Mouse (Mus musculus) hindbrain, embryonic 16.5 days (tissue): ENCODE measurements around the gene Tulp3. TPM values are rescaled to one million over a fixed set of nuclear protein-coding genes. Genes with fewer than 3 reads are reported as not detected.
A peak's percentile ranks its signal among the peaks of the same experiment; 100 is the strongest.

Experiments
- ATAC-seq: fragments of 200-750 bp; cut with Nextera tagmentation; 2 replicates; pipeline ENCODE4 v1.8.0; 2017; ENCODE audit warnings: moderate TSS enrichment, moderate library complexity
- H3K27ac ChIP-seq: fragments of 300-500 bp; sonication (generic); 2 replicates; pipeline ENCODE4 v1.5.1; 2014; ENCODE audit warnings: low read depth, mild to moderate bottlenecking, control low read depth, low read length, moderate library complexity
- H3K27me3 ChIP-seq: fragments of 300-500 bp; sonication (generic); replicated peaks from 2 replicates; pipeline ENCODE4 v1.6.1; 2014; ENCODE audit warnings: low read length; ENCODE audit not compliant: control insufficient read depth, insufficient read depth
- H3K36me3 ChIP-seq: fragments of 300-500 bp; sonication (generic); 2 replicates; pipeline ENCODE4 v1.6.1; 2014; ENCODE audit warnings: mild to moderate bottlenecking, low read length, moderate library complexity, mixed read lengths; ENCODE audit not compliant: control insufficient read depth, insufficient read depth
- H3K4me1 ChIP-seq: fragments of 300-500 bp; sonication (generic); 2 replicates; pipeline ENCODE4 v1.6.1; 2014; ENCODE audit warnings: low read depth, low read length; ENCODE audit not compliant: control insufficient read depth, insufficient read depth
- H3K4me2 ChIP-seq: fragments of 300-500 bp; sonication (generic); 2 replicates; pipeline ENCODE4 v1.6.1; 2014; ENCODE audit warnings: mild to moderate bottlenecking, low read length, control low read depth, moderate library complexity
- H3K4me3 ChIP-seq: fragments of 300-500 bp; sonication (generic); 2 replicates; pipeline ENCODE4 v1.5.1; 2014; ENCODE audit warnings: mild to moderate bottlenecking, low read length, control low read depth, moderate library complexity
- H3K9ac ChIP-seq: fragments of 300-500 bp; sonication (generic); 2 replicates; pipeline ENCODE4 v1.6.1; 2014; ENCODE audit warnings: low read depth, mild to moderate bottlenecking, control low read depth, low read length, moderate library complexity
- H3K9me3 ChIP-seq: fragments of 300-500 bp; sonication (generic); 2 replicates; pipeline ENCODE4 v1.6.1; 2014; ENCODE audit warnings: mild to moderate bottlenecking, low read length, moderate library complexity; ENCODE audit not compliant: control insufficient read depth
- WGBS: fragments of 180-500 bp; shearing (Covaris S2); extraction: QIAGEN DNeasy Blood & Tissue Kit; methylation state at CpG from one replicate; pipeline ENCODE4 v1.1.7; 2014; 5-methylcytosine and 5-hydroxymethylcytosine counted together
- polyA plus RNA-seq: library from polyadenylated mRNA; unstranded; fragments of >200 nt; fragmentation: Nextera tagmentation; extraction: Ambion mirVana; gene quantifications from 2 replicates; pipeline ENCODE4 v1.2.1, GENCODE M21; 2015

Gene Tulp3
- polyA plus RNA-seq, 1 experiment from 2014 or later: 17.7 TPM

GRCm38 (mm10) chr6:128362381-128363006, 6.8 kb upstream of the Tulp3 start, which contains the start of the genes Rhno1 and Foxm1:
Gene Rhno1, minus strand, starts transcription at chr6:128362911.
Gene Foxm1, plus strand, starts transcription at chr6:128362967.
- peaks cover 7% of the 10 kb centered on the region; the same call in 1 of the 2 replicates for H3K36me3 ChIP-seq
- peak within 1 kb of the TSS; percentile 89 for H3K27ac ChIP-seq
- H3K4me1 ChIP-seq: peaks cover 17% of the 10 kb centered on the region
- peak within 1 kb of the TSS; percentile 77 for H3K9ac ChIP-seq
- ATAC-seq: peak; percentile 93
- no peaks in the 10 kb centered on the region for H3K9me3 ChIP-seq
- WGBS: under 1% methylated on average over 40 of the region's 76 CpGs
- no peaks in the 10 kb centered on the region for H3K27me3 ChIP-seq
- H3K4me3 ChIP-seq: peak within 1 kb of the TSS; percentile 83
- peak within 1 kb of the TSS; percentile 100 for H3K4me2 ChIP-seq

GRCm38 (mm10) chr6:128361901-128362300, 6.2 kb upstream of the Tulp3 start:
- Histone ChIP-seq H3K9me3 (no peaks in the 10 kb centered on the region), H3K4me3 (peak overlapping the region; percentile 83), H3K36me3 (peaks cover 12% of the 10 kb centered on the region), H3K27ac (peak overlapping the region; percentile 89), H3K4me1 (peaks cover 17% of the 10 kb centered on the region), H3K4me2 (peak overlapping the region; percentile 100), H3K27me3 (no peaks in the 10 kb centered on the region), H3K9ac (peak overlapping the region; percentile 77)
- no peak for ATAC-seq
- 9% methylated on average over 9 of the region's 9 CpGs for WGBS

GRCm38 (mm10) chr6:128358999-128359398, 3.3 kb upstream of the Tulp3 start:
- Histone ChIP-seq H3K9me3 (no peaks in the 10 kb centered on the region), H3K9ac (no peak overlapping the region), H3K4me1 (peaks cover 31% of the 10 kb centered on the region), H3K36me3 (peaks cover 12% of the 10 kb centered on the region), H3K4me2 (no peak overlapping the region), H3K27ac (no peak overlapping the region), H3K4me3 (no peak overlapping the region), H3K27me3 (no peaks in the 10 kb centered on the region)
- WGBS: 4% methylated on average over 2 of the region's 2 CpGs
- ATAC-seq: no peak

DNA sequence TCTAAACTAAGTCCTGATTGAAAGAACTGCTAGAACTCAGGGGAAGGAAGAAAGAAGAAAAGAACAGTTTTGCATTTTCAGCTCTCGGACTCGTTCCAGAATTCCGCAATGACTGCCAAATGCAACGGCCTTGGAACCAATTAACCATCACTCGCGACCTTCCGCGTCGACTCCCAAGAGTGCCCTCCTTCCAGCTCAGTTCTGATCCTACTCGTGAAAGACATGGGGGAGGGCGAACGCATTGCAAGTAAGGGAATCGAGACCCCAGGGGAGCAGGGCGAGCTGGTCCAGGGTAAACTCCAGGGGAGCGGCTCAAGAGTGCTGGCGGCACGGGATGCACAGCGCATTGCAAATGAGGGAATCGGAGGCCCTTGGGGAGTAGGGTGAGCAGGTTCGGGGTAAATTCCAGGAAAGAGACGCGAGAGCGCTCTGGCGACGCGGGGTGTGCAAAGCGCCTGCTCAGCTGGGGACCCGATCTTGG, 410 bp downstream of the Tulp3 start:
- peak; percentile 75 for ATAC-seq
- peak overlapping the region; percentile 92 for H3K9ac ChIP-seq
- WGBS: 0% methylated on average over 28 of the region's 28 CpGs
- H3K9me3 ChIP-seq: no peaks in the 10 kb centered on the region
- peak overlapping the region; percentile 94 for H3K27ac ChIP-seq
- H3K4me2 ChIP-seq: peak overlapping the region; percentile 84
- H3K4me3 ChIP-seq: peak overlapping the region; percentile 87
- no peaks in the 10 kb centered on the region for H3K27me3 ChIP-seq
- peaks cover 18% of the 10 kb centered on the region for H3K4me1 ChIP-seq
- peaks cover 12% of the 10 kb centered on the region for H3K36me3 ChIP-seq

DNA sequence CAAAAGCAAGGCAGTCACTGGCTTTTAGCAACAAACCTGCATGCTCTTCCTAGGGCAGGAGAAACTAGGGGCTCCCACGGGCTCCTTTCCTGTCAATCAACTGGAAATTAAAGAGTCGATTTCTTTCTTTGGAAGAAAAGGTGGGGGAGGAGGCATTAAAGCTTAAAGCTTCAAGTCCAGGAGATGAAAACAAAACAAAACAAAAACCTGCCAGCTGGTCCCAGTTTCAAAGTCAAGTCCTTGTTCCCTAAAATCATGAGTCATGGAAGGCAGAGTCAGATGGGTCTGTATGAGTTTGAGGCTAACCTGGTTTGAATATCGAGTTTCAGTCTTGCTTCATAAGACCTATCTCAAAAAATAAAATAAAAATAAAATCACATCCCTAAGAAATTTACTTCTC, 1.5 kb downstream of the Tulp3 start:
- H3K9ac ChIP-seq: no peak overlapping the region
- no peak overlapping the region; the same call in 1 of the 2 replicates for H3K4me3 ChIP-seq

GRCm38 (mm10) chr6:128349711-128350110, 5.9 kb downstream of the Tulp3 start:
- peaks cover 11% of the 10 kb centered on the region for H3K4me1 ChIP-seq
- 28% methylated on average over 7 of the region's 7 CpGs for WGBS
- no peaks in the 10 kb centered on the region for H3K36me3 ChIP-seq
- H3K9me3 ChIP-seq: no peaks in the 10 kb centered on the region
- no peak overlapping the region for H3K4me3 ChIP-seq
- H3K27ac ChIP-seq: peak overlapping the region; percentile 55
- no peak overlapping the region for H3K9ac ChIP-seq
- no peak overlapping the region for H3K4me2 ChIP-seq
- ATAC-seq: peak; percentile 69
- H3K27me3 ChIP-seq: no peaks in the 10 kb centered on the region

More for the DNA sequence above, 1.5 kb downstream of the Tulp3 start:
- WGBS: 42% methylated on average over 3 of the region's 3 CpGs
- no peaks in the 10 kb centered on the region for H3K9me3 ChIP-seq
- no peak overlapping the region for H3K27ac ChIP-seq
- H3K36me3 ChIP-seq: peaks cover 12% of the 10 kb centered on the region
- peaks cover 18% of the 10 kb centered on the region for H3K4me1 ChIP-seq
- peak overlapping the region; percentile 84 for H3K4me2 ChIP-seq
- H3K27me3 ChIP-seq: no peaks in the 10 kb centered on the region
- no peak for ATAC-seq

GRCm38 (mm10) chr6:128346782-128347181, 8.9 kb downstream of the Tulp3 start:
- Histone ChIP-seq H3K4me1 (no peaks in the 10 kb centered on the region; the same call in 1 of the 2 replicates), H3K4me3 (no peak overlapping the region), H3K4me2 (no peak overlapping the region), H3K9me3 (no peaks in the 10 kb centered on the region), H3K27ac (no peak overlapping the region), H3K36me3 (peaks cover 6% of the 10 kb centered on the region; the same call in 1 of the 2 replicates), H3K9ac (no peak overlapping the region), H3K27me3 (no peaks in the 10 kb centered on the region)
- no peak for ATAC-seq
- 83% methylated on average over 6 of the region's 6 CpGs for WGBS

DNA sequence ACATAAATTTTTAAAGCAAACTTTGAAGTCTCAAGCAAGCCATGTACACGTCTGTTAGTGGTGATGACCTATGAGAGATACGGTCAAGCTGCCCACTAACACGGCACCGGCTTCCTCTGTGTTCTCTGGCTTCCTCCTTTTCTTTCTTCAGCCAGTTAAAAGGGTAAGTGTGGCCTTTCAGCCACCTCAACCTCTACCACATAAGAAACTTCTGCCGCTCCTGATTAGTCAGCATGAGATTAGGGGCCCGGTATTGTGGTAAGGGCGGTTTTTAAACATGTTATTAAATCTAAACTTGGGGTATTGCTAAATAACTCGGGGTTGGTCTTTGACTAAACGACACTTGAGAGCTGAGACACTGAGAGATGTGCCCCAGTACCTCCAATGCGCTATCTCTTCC, 10.0 kb downstream of the Tulp3 start:
- Histone ChIP-seq H3K36me3 (peaks cover 6% of the 10 kb centered on the region; the same call in 1 of the 2 replicates), H3K9ac (no peak overlapping the region), H3K4me3 (no peak overlapping the region), H3K27me3 (no peaks in the 10 kb centered on the region), H3K27ac (no peak overlapping the region), H3K4me1 (no peaks in the 10 kb centered on the region; the same call in 1 of the 2 replicates), H3K9me3 (no peaks in the 10 kb centered on the region), H3K4me2 (no peak overlapping the region)
- 91% methylated on average over 10 of the region's 10 CpGs for WGBS
- ATAC-seq: no peak

DNA sequence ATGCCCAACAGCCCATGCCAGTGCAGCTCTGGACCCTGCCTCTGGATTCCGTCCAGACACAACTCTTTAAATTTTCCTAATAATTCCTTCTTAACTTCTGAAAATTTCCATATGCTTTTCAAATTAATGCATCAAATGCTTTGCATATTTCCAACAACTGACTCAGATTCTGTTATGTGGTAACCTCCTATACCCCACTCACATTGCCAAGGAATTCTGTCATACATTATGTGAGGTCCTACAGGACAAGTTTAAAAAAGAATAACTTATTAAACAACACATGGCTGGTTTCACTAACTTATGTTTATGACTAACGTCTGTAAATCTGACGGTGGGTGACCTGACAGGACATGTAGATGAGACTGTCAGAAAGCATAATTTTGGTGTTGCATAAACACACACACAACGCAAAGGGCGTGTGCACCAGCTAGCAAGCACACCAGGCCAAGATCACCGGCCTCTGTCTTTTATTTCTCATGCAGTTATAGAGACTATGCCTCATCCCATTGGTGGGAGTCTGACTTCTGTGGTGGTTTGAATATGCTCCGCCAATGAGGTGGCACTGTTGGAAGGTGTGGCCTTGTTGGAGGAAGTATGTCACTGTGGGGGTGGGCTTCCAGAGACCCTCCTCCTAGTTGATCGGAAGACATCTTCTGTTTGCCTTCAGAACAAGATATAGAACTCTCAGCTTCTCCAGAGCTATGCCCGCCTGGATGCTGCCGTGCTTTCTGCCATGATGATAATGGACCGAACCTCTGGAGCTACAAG, 13.5 kb downstream of the Tulp3 start:
- Histone ChIP-seq H3K27me3 (no peaks in the 10 kb centered on the region), H3K27ac (no peak overlapping the region), H3K4me3 (no peak overlapping the region), H3K4me2 (no peak overlapping the region), H3K4me1 (peaks cover 3% of the 10 kb centered on the region; the same call in 1 of the 2 replicates), H3K36me3 (peaks cover 6% of the 10 kb centered on the region; the same call in 1 of the 2 replicates), H3K9ac (no peak overlapping the region), H3K9me3 (no peaks in the 10 kb centered on the region)
- no peak for ATAC-seq
- WGBS: 95% methylated on average over 11 of the region's 11 CpGs
